Mouse (Mus musculus) lung, adult 2 months (tissue): ENCODE measurements at regions not wholly inside any gene's neighbourhood (a gene's known extent, or its start where the extent isn't known, plus 50 kb on each side); places are given as distances from the start of the nearest gene placed in this dataset.

Experiments used
- CTCF ChIP-seq: fragments of 200-500 bp; IDR thresholded peaks from 2 replicates; pipeline ENCODE4 v1.5.1; 2011; ENCODE audit warnings: mild to moderate bottlenecking, low read length, control low read depth; ENCODE audit not compliant: insufficient read depth
- POLR2A ChIP-seq: fragments of 200-500 bp; IDR thresholded peaks from 2 replicates; pipeline ENCODE4 v1.6.1; 2011; ENCODE audit warnings: low read depth, mild to moderate bottlenecking, control low read depth, low read length, borderline replicate concordance; ENCODE audit errors: extremely low read depth

- TF ChIP-seq CTCF: no peak
- no peak for TF ChIP-seq POLR2A
Measured at GRCm38 (mm10) chr19:15802641-15803040, 144.5 kb downstream of the Psat1 start.
